Mouse (Mus musculus): ENCODE measurements around the gene Slc1a5.

Slc1a5 gene

GRCm38 (mm10) chr7:16846775-16847174 lies 65.6 kb downstream of the Slc1a5 start:
- DNase-seq (ENCODE audit: low read depth, low spot score): no peak

DNA sequence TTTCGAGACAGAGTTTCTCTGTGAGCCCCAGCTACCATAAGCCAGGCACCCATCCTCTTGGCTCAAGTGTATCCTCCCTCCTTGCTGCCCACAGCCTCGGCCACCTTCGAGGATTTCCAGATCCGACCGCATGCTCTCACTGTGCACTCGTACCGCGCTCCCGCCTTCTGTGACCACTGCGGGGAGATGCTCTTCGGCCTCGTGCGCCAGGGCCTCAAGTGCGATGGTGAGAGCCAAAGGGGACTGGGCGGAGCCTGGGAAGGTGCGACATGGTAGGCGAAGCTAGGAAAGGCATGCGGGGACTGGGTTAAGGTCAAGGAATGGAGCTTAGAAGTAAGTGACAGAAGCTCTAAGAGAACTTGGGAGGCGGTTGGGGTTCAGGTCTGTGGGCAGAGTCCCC lies 66.4 kb downstream of the Slc1a5 start:
- DNase-seq (ENCODE audit: low read depth, low spot score): peak; percentile 63

Data from ZHBTc4 (cell line).